Comparison of ENCODE assay signal across 22 mouse cellular contexts in the genomic region with DNA sequence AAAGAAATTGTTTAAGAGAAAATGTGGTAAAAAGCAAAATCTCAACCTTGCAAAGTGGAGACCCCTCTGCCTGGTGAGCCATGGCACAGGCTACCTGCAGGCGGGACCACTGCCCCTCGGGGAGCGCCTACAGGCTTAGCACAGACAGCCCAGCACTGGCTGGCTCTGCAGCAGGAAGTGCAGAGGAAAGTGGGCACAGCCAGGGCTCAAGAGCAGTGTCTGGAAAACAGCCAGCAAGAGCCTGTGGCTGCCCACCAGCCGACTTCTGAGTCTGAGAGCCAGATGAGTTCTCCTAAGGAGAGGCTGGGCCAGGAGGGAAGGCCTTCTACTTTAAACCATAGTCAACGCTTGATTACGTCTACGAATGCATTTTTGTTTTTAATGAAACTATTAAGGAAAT. TPM values are rescaled to one million over a fixed set of nuclear protein-coding genes. Genes with fewer than 3 reads are reported as not detected.
DNase-seq lines count a peak whose midpoint lies in the region; ATAC-seq and TF ChIP-seq lines count a peak whose summit lies in the region.
"Had no signal": no experiment of that assay in that cellular context is flagged by ENCODE, and none has a peak within 500 bp of the region (broad histone marks: within the 10 kb centered on the region; RNA-seq: fewer than 3 reads in every experiment).

No protein-coding gene starts in this region.

- H3K27ac ChIP-seq in forebrain, postnatal 0 days (ENCODE audit: low read depth, low read length) = no peak overlapping the region; the same call in 1 of the 2 replicates
- no peak overlapping the region for H3K27ac ChIP-seq in forebrain, embryonic 10.5 days
- no peak overlapping the region for H3K27ac ChIP-seq in kidney, embryonic 14.5 days (ENCODE audit: low read depth, low read length)
- H3K27ac ChIP-seq: neural tube, embryonic 12.5 days; stomach, embryonic 15.5 days had no signal

- 82% methylated on average over 7 of the region's 7 CpGs for WGBS in forebrain, postnatal 0 days
- WGBS in forebrain, embryonic 10.5 days = 91% methylated on average over 7 of the region's 7 CpGs
- 90% methylated on average over 7 of the region's 7 CpGs for WGBS in kidney, embryonic 14.5 days

- no peak for TF ChIP-seq CTCF in forebrain, postnatal 0 days (IDR thresholded peaks at IDR 0.05; ENCODE audit: low read depth)

- ATAC-seq in forebrain, postnatal 0 days = no peak
- ATAC-seq in kidney, embryonic 14.5 days (ENCODE audit: low FRiP score, low TSS enrichment) = no peak
- ATAC-seq: activated CD4-positive, CD25-positive, alpha-beta regulatory T cell, adult 4 months; liver, postnatal 0 days; Patski had no signal

- peak; percentile 27 for DNase-seq in forebrain, postnatal 0 days
- DNase-seq in forebrain, embryonic 10.5 days (ENCODE audit: extremely low spot score, low spot score) = no peak
- DNase-seq in layer of hippocampus, postnatal 10 days (ENCODE audit: low spot score in 2 of 2) = peak; percentile 41 to 63
- no peak for DNase-seq in layer of hippocampus, adult 18-20 months (ENCODE audit: low spot score in 2 of 2)
- DNase-seq in right cerebral cortex, postnatal 10 days (ENCODE audit: low spot score in 2 of 2) = peak; percentile 74 to 77
- no peak for DNase-seq in right cerebral cortex, postnatal 36 days (ENCODE audit: low spot score in 2 of 2)
- DNase-seq: adrenal gland, postnatal 14 days; heart, postnatal 36 days; kidney, adult 18-20 months; kidney, postnatal 14 days; liver; liver, postnatal 0 days; lung, postnatal 14 days; spleen, adult 18-20 months; thymus, adult 2 months had no signal

- H3K9ac ChIP-seq in forebrain, postnatal 0 days = no peak overlapping the region
- no peak overlapping the region for H3K9ac ChIP-seq in kidney, embryonic 14.5 days (ENCODE audit: low read depth, low read length)
- H3K9ac ChIP-seq: heart, embryonic 12.5 days; liver, postnatal 0 days; neural tube, embryonic 12.5 days; stomach, embryonic 15.5 days had no signal

- H3K36me3 ChIP-seq in forebrain, postnatal 0 days (ENCODE audit: insufficient read depth) = peaks cover 59% of the 10 kb centered on the region
- peaks cover 98% of the 10 kb centered on the region for H3K36me3 ChIP-seq in forebrain, embryonic 10.5 days (replicated peaks)
- H3K36me3 ChIP-seq in kidney, embryonic 14.5 days (ENCODE audit: control insufficient read depth, insufficient read depth, low read length) = peaks cover 82% of the 10 kb centered on the region

- H3K4me2 ChIP-seq in forebrain, postnatal 0 days (ENCODE audit: low read depth) = no peak overlapping the region
- no peak overlapping the region for H3K4me2 ChIP-seq in kidney, embryonic 14.5 days (replicated peaks; ENCODE audit: low read depth, low read length)
- H3K4me2 ChIP-seq: heart, embryonic 12.5 days; neural tube, embryonic 12.5 days; stomach, embryonic 15.5 days had no signal

- no peaks in the 10 kb centered on the region for H3K9me3 ChIP-seq in forebrain, postnatal 0 days (ENCODE audit: low read length)
- no peaks in the 10 kb centered on the region for H3K9me3 ChIP-seq in forebrain, embryonic 10.5 days
- H3K9me3 ChIP-seq in kidney, embryonic 14.5 days (ENCODE audit: control insufficient read depth, low read length) = no peaks in the 10 kb centered on the region
- H3K9me3 ChIP-seq: heart, embryonic 12.5 days; megakaryocyte, embryonic 14.5 days; neural tube, embryonic 12.5 days; stomach, embryonic 15.5 days had no signal

- H3K4me3 ChIP-seq in forebrain, postnatal 0 days (ENCODE audit: low read depth, low read length) = no peak overlapping the region
- no peak overlapping the region for H3K4me3 ChIP-seq in forebrain, embryonic 10.5 days
- no peak overlapping the region for H3K4me3 ChIP-seq in kidney, embryonic 14.5 days (ENCODE audit: low read length)
- H3K4me3 ChIP-seq: heart, embryonic 12.5 days; megakaryocyte, embryonic 14.5 days; neural tube, embryonic 12.5 days; stomach, embryonic 15.5 days had no signal

- H3K27me3 ChIP-seq in forebrain, postnatal 0 days (ENCODE audit: insufficient read depth, low read length) = no peaks in the 10 kb centered on the region
- no peaks in the 10 kb centered on the region for H3K27me3 ChIP-seq in forebrain, embryonic 10.5 days (ENCODE audit: poor library complexity, severe bottlenecking)
- no peaks in the 10 kb centered on the region for H3K27me3 ChIP-seq in kidney, embryonic 14.5 days (ENCODE audit: control insufficient read depth, insufficient read depth, low read length)
- H3K27me3 ChIP-seq: heart, embryonic 12.5 days; megakaryocyte, embryonic 14.5 days; neural tube, embryonic 12.5 days; Patski; stomach, embryonic 15.5 days had no signal

- H3K4me1 ChIP-seq in forebrain, postnatal 0 days (ENCODE audit: insufficient read depth) = no peaks in the 10 kb centered on the region
- H3K4me1 ChIP-seq in forebrain, embryonic 10.5 days = no peaks in the 10 kb centered on the region
- no peaks in the 10 kb centered on the region for H3K4me1 ChIP-seq in kidney, embryonic 14.5 days (ENCODE audit: control insufficient read depth, insufficient read depth, low read length)
- H3K4me1 ChIP-seq: neural tube, embryonic 12.5 days; stomach, embryonic 15.5 days had no signal

RNA-seq across cellular contexts. Expression of a gene that starts 20.5 kb away (rescaled TPM):
- 125 and 126 TPM in 2 replicates for total RNA-seq in forebrain, postnatal 0 days (2014; rRNA removed)
- 42.1 and 46.7 TPM in 2 replicates for polyA plus RNA-seq in forebrain, postnatal 0 days (2015; fragmentation: Nextera tagmentation; extraction: Ambion mirVana)
- polyA plus RNA-seq in forebrain, embryonic 10.5 days (2016; fragmentation: Nextera tagmentation; extraction: Ambion mirVana) = 37.3 and 43.3 TPM in 2 replicates
- total RNA-seq in layer of hippocampus, postnatal 10 days (2021) = 100 to 1,000 TPM; 123 to 152 TPM
- 100 to 1,000 TPM; 102 to 119 TPM for total RNA-seq in layer of hippocampus, adult 18-20 months (2021)
- polyA plus RNA-seq in kidney, embryonic 14.5 days (2014; fragmentation: Nextera tagmentation; extraction: Ambion mirVana) = 53.2 and 56.6 TPM in 2 replicates

Comparison
In these comparisons a context has a peak if more than half of its experiments do, and no peak if none do; other contexts are left out.
1. DNase-seq: peak in forebrain, postnatal 0 days (single experiment), layer of hippocampus, postnatal 10 days (2 of 2) and right cerebral cortex, postnatal 10 days (2 of 2); none in forebrain, embryonic 10.5 days (single experiment), layer of hippocampus, adult 18-20 months (0 of 2) and right cerebral cortex, postnatal 36 days (0 of 2).